Mouse (Mus musculus) thymus, postnatal 4 days (tissue): ENCODE results near the gene Atxn7l3.

Experiments
- DNase-seq: peaks from one replicate; pipeline ENCODE4 v3.0.0; 2021

Atxn7l3 gene

GRCm38 (mm10) chr11:102318576-102319409, 22.4 kb upstream of the Atxn7l3 start:
- DNase-seq: peak; percentile 78

DNA sequence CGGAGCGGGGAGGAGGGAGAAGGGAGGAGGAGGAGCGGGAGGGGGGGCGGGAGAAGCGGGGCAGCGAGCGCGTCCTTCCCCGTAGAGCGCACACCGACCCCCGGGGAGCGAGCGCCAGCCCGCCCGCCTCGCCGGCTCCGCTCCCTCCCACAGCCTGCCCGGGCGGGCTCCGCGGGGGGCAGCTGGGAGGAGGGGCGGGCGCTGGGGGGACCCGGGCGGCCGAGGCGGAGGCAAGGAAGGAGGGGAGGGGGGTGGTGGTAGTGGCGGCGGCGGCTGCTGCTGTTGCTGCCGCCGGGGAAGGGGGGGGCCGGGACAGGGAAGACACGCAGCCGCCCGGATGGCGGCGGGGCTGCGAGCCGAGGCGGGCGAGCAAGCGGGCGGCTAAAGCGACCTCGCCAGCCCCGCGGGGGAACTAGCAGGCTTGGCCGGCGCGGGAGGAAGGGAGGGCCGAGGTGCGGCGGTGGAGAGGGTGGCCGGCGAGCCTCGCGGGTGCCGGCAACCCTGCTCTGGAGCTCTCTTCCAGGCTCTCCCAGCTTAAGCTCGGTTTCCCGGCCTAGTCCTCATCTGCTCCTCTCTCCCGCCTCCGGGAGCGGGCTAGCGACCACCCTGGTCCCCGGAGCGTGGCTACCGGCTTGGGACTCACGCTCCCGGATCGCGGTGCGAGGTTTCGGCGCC, 21.6 kb upstream of the Atxn7l3 start:
- DNase-seq: peak; percentile 87

- DNase-seq: peak; percentile 86
Observed at GRCm38 (mm10) chr11:102317298-102317900, 21.0 kb upstream of the Atxn7l3 start.

DNA sequence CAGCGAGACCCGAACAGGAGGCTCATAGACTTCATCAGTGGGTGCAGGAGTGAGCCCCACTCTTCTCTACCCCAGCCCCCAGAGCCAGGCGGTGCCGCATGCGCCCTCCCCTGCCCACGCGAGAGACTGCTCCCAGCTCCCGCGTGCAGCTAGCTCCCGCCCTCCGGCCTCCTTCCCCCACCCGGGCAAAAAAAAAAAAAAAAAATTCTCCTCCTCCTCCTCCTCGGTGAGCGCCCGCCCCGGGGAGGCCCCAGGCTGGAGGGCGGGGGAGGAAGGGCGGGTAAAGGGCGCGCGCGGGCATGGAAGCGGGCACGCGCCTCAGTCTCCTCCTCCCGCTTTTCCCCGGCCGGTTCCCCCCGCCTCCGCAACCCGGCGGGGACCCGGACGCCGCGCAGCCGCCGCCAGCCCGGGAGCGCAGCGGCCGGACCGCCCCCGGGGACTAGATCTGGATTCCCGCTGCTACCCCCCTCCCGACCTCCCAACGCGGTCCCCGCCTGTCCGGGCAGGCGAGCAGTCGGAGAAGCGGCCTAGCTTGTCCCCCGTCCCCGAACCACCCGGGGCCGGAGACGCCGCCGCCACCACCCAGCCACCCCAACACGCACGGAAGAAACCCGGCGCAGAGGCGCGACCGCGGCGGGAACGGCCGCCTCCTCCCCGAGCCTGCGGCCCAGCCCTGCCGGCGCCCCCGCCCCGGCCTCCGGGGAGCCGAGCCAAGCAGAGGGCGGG, 20.3 kb upstream of the Atxn7l3 start:
- DNase-seq: peak; percentile 94

DNA sequence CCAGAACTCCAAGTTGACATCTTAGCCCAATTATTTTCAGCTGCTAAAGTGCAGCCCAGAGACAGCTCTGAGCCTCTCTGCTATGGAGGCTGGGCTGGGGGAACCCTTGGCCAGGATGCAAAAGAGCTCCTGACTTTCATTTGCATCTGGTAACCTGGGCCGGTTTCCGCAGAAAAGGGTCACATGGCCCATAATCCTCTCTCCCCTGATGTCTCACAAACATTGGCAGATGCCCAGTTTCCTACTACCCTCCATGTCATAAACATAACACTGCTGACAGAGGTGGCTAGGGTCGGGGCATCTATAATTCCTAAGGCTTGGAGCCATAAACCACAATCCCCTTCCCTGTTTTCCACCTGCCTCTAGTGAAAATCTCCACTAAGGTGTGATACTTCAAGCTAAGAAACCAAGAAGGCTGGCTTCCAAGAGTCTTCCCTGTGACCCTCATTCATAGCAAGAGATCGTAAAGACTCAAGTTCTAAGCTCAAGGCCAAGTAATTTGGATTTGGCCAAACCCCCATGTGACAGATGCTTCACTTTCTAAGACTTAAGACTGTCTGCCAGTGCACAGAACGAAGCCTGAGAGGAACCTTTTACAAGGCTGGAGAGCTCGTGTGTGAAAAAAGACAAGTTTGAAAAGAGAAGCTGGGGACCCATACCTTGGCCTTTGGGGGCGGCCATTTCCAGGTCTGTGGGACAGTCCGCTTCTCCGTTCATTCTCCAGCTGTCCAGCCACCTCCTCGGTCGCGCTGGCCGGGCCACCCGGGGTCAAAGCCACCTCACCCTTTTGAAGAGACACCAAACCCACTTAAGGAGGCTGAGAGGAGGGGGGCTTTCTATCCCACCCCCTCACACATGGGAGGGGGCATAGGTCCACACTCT, 19.5 kb upstream of the Atxn7l3 start:
- DNase-seq: peak; percentile 19

- no peak for DNase-seq
Observed at GRCm38 (mm10) chr11:102314321-102314720, 17.9 kb upstream of the Atxn7l3 start.

DNA sequence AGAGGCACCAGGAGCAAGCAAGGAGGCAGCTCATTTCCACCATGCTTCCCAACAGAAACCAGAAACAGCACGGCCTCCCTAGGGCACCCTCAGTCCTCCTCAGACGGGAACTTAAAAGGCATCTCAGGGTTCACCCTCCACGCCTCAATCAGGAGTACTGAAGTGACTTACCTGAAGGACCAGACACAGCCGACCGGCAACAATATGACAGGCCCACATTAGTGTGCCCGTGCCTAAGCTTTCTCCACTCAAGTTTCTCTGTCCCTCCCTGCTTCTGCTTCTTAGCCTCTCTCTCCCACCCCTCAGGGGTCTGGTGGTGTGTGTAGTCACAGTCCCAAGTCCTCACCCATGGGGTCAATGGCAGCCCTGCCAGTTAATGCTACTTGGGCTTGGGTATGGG, 16.2 kb upstream of the Atxn7l3 start:
- DNase-seq: peak; percentile 6

- DNase-seq: no peak
Observed at GRCm38 (mm10) chr11:102311966-102312365, 15.5 kb upstream of the Atxn7l3 start.

GRCm38 (mm10) chr11:102310768-102311695, 14.6 kb upstream of the Atxn7l3 start:
- DNase-seq: peak; percentile 17

DNA sequence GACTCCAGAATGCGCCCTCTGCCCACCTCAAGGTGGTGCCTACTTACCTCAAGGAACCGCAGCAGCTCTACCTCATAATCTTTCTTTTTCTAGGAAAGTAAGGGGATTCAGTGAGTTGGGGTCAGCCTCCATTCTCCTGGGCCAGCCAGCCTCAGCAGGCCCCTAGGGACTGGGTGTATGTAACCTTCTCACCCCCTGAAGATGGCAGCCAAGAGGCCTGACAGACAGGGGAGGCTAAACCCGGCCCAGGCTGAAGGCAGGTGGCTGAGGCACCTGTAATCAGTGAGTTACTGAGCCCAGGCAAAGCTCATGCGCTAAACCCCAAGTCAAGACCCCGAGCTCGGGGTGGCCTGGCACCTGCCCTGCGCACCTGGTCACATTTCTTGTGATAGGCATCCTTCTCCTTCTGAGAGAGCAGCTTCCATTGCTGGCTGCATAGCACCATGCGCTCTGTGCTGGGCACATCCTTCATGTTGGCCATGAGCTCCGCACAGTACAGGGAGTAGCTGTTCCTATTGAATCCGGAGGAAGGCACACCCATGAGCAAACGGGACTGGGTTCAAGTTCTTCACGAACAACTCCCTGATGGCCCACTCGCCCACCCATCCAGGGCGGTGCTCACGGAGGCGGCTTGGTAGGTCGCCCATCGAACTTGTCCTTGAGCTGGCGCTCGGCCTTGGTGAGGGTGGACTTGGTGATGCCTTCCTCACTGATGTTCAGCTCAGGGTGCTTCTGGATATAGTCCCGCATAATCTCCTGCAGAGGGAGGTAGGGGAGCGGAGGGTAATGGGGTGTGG, 13.6 kb upstream of the Atxn7l3 start:
- peak; percentile 35 for DNase-seq

DNA sequence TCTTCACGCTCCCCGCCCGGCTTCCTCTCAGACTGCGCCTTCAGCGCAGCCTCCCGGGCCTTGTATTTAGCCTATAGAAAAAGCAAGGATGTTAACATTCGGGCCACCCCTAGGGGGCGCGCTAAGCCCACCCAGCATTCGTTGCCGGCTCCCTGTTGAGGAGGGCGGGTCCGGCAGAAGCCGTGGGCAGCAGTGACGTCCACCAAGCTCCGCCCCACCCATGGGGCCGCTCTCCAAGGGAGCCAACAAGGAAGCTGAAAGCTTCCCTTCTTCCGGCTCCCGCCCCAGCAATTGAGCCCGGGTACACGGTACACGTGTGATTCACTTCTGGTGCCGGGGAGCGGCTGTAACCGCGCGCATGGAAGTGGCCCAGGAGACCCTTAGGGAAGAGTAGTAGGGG, 12.5 kb upstream of the Atxn7l3 start:
- DNase-seq: peak; percentile 97

DNA sequence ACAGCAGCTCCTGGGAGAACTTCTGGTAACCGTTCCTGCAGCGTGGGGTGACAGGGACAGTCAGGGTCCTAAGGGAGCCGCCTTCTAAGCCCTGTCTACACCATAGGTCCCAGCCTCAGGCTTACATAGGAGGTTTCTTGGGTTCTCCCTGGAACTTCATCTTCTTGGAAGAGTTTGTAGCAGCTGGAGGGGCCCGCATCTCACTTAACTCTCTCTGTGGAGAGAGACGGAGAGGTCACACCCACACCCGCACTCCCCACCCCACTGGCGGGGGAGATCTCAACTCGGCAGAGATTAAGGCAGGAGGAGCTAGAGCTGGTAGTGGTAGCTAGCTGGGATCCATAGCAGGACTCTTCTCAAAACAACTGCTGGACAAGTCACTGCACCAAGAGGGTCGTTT, 11.7 kb upstream of the Atxn7l3 start:
- DNase-seq: peak; percentile 13

DNA sequence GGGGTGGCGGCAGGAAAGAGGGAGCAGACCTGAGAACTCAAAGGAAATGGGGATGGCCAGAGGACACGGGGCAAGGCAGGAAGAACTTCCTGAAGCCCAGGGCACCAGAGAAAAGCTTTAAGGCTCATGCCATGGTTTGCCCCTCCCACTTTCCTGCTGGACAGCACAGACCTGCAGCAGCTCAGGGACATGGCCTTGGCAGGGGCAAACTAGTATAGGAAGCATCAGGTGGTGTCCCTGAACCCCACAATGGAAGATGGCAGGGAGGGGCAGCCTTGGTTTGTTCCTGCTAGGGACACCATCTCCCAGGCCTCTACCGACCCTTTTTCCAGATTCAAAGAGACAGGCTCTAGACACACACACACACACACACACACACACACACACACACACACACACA, 8.9 kb upstream of the Atxn7l3 start:
- peak; percentile 5 for DNase-seq

GRCm38 (mm10) chr11:102304141-102304540, 7.7 kb upstream of the Atxn7l3 start:
- DNase-seq: peak; percentile 3

DNA sequence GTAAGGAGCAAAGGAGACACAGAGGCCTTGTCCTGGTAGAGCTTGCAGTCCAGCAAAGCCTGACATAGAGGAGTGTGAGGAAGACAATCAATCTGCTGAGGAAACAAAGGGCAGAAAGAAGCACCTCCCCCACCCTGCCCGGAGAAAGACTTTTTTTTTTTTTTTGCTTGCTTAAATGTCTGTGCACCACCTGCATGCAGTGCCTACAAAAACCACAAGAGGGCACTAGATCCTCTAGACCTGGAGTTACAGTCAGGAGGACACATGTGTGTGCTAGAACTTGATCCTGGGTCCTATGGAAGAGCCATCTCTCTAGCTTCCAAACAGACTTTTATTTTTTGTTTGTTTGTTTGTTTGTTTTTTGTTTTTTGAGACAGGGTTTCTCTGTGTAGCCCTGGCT, 3.4 kb upstream of the Atxn7l3 start:
- DNase-seq: peak; percentile 90

GRCm38 (mm10) chr11:102297577-102298556, 1.4 kb upstream of the Atxn7l3 start:
- no peak for DNase-seq

DNA sequence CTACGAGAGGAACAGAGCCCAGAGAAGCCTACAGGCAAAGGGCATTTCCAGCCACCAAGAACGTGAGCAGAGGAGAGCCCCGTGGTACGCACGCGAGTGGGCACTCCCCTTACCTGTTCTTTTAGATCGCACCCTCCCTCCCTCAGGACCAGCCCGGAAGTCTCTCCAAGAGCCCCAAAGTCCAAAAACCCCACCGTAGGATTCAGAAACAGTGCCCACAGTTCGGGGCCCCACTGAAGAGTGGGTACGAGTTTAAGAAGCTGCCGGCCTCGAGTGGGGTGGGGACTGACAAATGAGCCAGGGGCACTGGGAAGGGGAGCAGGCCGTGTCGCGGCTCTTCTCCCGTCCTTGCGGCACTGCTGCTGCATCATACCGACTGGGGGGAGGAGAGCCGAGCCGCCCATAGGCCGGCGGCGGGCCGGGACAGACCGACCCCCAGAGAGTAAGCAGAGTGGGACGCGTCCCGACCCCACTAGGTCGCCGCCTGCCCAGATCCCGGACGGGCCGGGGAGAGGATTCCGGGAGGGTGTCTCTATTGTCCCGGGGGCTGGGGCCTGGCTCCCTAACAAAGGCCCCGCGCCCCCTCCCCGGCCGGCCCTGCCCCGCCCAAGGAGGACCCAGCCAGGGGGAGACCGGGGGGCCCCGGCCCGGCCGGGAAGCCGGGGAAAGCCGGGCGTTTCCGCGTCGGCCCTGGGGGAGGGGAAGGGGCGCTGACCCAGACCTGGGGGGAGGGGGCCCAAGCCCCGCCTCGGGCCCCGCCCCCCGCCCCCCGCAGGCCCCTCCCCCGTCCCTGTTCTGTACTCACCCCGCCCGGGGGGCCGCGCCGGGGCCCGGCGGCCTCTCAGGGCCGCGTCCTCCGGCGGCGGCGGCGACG, 596 bp downstream of the Atxn7l3 start:
- DNase-seq: peak; percentile 82
